14 mouse cellular contexts compared by ENCODE assay signal in the genomic region with DNA sequence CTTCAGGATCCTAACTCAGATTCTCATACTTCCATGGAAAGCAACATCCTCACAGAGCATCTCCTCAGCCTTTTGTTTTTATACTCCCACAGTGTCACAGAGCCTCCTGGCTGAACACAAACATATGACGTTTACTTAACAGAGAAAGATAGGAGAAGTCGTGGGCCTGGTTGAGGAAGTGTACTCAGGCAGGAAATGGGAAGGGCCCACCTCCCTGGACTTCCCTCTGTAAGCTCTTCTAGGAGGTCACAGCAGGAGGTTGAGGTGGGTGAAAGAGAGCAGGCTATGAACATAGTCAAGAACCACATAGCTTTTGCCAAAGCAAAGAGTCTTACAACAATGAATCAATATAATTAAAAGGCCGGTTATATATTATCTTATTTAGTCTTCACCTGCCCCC. TPM values are rescaled to one million over a fixed set of nuclear protein-coding genes. Genes with fewer than 3 reads are reported as not detected.
DNase-seq lines count a peak whose midpoint lies in the region; ATAC-seq and TF ChIP-seq lines count a peak whose summit lies in the region.
"Had no signal": no experiment of that assay in that cellular context is flagged by ENCODE, and none has a peak within 500 bp of the region (broad histone marks: within the 10 kb centered on the region; RNA-seq: fewer than 3 reads in every experiment).

No protein-coding gene starts in this region.

- no peak overlapping the region for H3K4me2 ChIP-seq in kidney, embryonic 16.5 days (replicated peaks; ENCODE audit: low read depth, low read length)
- H3K4me2 ChIP-seq: forebrain, embryonic 13.5 days; limb, embryonic 15.5 days; midbrain, embryonic 12.5 days had no signal

- peaks cover 34% of the 10 kb centered on the region for H3K4me1 ChIP-seq in kidney, embryonic 16.5 days (ENCODE audit: insufficient read depth, low read length)
- peaks cover 29% of the 10 kb centered on the region for H3K4me1 ChIP-seq in embryonic fibroblast, embryonic 13.5 days (ENCODE audit: control insufficient read depth, insufficient read depth, low read length)
- H3K4me1 ChIP-seq: forebrain, embryonic 13.5 days had no signal

- TF ChIP-seq CTCF in embryonic fibroblast, embryonic 13.5 days (IDR thresholded peaks at IDR 0.05; ENCODE audit: borderline replicate concordance, insufficient read depth, low read length) = no peak

- no peak for TF ChIP-seq POLR2A in embryonic fibroblast, embryonic 13.5 days (IDR thresholded peaks at IDR 0.05; ENCODE audit: low read depth, low read length)

- WGBS in kidney, embryonic 16.5 days = 26% methylated on average over 3 of the region's 3 CpGs

- no peak overlapping the region for H3K9ac ChIP-seq in kidney, embryonic 16.5 days (replicated peaks; ENCODE audit: low read length)
- H3K9ac ChIP-seq: forebrain, embryonic 13.5 days; limb, embryonic 15.5 days; midbrain, embryonic 12.5 days had no signal

- peak overlapping the region; percentile 62 for H3K27ac ChIP-seq in kidney, embryonic 16.5 days (ENCODE audit: low read length)
- H3K27ac ChIP-seq in embryonic fibroblast, embryonic 13.5 days (ENCODE audit: insufficient read depth, low read length) = peak overlapping the region; percentile 94; the same call in 1 of the 2 replicates
- H3K27ac ChIP-seq: forebrain, embryonic 13.5 days; limb, embryonic 15.5 days; midbrain, embryonic 12.5 days had no signal

- H3K27me3 ChIP-seq in kidney, embryonic 16.5 days (ENCODE audit: insufficient read depth, low read length) = no peaks in the 10 kb centered on the region
- H3K27me3 ChIP-seq: CH12.LX; forebrain, embryonic 13.5 days; limb, embryonic 15.5 days; midbrain, embryonic 12.5 days had no signal

- H3K36me3 ChIP-seq in kidney, embryonic 16.5 days (ENCODE audit: insufficient read depth, low read length) = no peaks in the 10 kb centered on the region
- H3K36me3 ChIP-seq: limb, embryonic 15.5 days; midbrain, embryonic 12.5 days had no signal

- no peak overlapping the region for H3K4me3 ChIP-seq in kidney, embryonic 16.5 days (ENCODE audit: low read length)
- no peak overlapping the region for H3K4me3 ChIP-seq in embryonic fibroblast, embryonic 13.5 days (ENCODE audit: insufficient read depth, low read length)
- H3K4me3 ChIP-seq: forebrain, embryonic 13.5 days; limb, embryonic 15.5 days; midbrain, embryonic 12.5 days had no signal

- H3K9me3 ChIP-seq in kidney, embryonic 16.5 days (ENCODE audit: low read length) = no peaks in the 10 kb centered on the region
- H3K9me3 ChIP-seq: forebrain, embryonic 13.5 days; limb, embryonic 15.5 days; midbrain, embryonic 12.5 days had no signal

- ATAC-seq in kidney, embryonic 16.5 days (ENCODE audit: low FRiP score, low TSS enrichment) = peak; percentile 40; the same call in 1 of the 2 replicates
- ATAC-seq: forebrain, embryonic 13.5 days; inflammation-experienced regulatory T-cells, adult 6 months had no signal

- no peak for DNase-seq in kidney, postnatal 10 days
- DNase-seq in MEL-GATA-1-ER (ENCODE audit: extremely low read depth, low read depth) = peak; percentile 39
- DNase-seq in lung, postnatal 4 days = peak; percentile 49 to 56
- DNase-seq in thymus, postnatal 10 days (ENCODE audit: low spot score in 2 of 2) = no peak
- DNase-seq in right cerebral cortex, postnatal 25 days = no peak
- DNase-seq: cerebellum, adult 18-20 months; thymus, adult 2 months had no signal

RNA-seq across cellular contexts. Expression of a gene that starts 28.8 kb away (rescaled TPM):
- polyA plus RNA-seq in kidney, embryonic 16.5 days (2015; fragmentation: Nextera tagmentation; extraction: Ambion mirVana) = 10.6 and 11.4 TPM in 2 replicates
- polyA plus RNA-seq in embryonic fibroblast, embryonic 13.5 days (2011; ENCODE audit: insufficient read length, low read depth, missing spikeins) = 168 and 255 TPM in 2 replicates

RNA-seq across cellular contexts. Expression of a gene that starts 55.1 kb away (rescaled TPM):
- 41.7 and 45.1 TPM in 2 replicates for polyA plus RNA-seq in kidney, embryonic 16.5 days (2015; fragmentation: Nextera tagmentation; extraction: Ambion mirVana)
- 46.5 and 56.5 TPM in 2 replicates for polyA plus RNA-seq in embryonic fibroblast, embryonic 13.5 days (2011; ENCODE audit: insufficient read length, low read depth, missing spikeins)

Comparison
In these comparisons a context has a peak if more than half of its experiments do, and no peak if none do; other contexts are left out.
1. DNase-seq: peak in MEL-GATA-1-ER (single experiment) and lung, postnatal 4 days (2 of 2); none in kidney, postnatal 10 days (single experiment), thymus, postnatal 10 days (0 of 2) and right cerebral cortex, postnatal 25 days (single experiment).
2. RNA of a gene that starts 28.8 kb away (polyA plus RNA-seq): 168 to 255 TPM in embryonic fibroblast, embryonic 13.5 days; 10.6 to 11.4 TPM in kidney, embryonic 16.5 days; every median in the first group is over 10 times any median in the second.